Mouse (Mus musculus) splenic B cell, adult 2 months (primary cell): ENCODE measurements around the gene Ift57.

Experiments used
- DNase-seq: peaks from one replicate; pipeline ENCODE4 v3.0.0-alpha.2; 2011; ENCODE audit warnings: low read depth, low spot score
- H3K27me3 ChIP-seq: 2 replicates; pipeline ENCODE4 v1.6.1; 2012; ENCODE audit warnings: mild to moderate bottlenecking, low read length, moderate library complexity, mixed read lengths; ENCODE audit not compliant: control insufficient read depth, poor library complexity, insufficient read depth, severe bottlenecking
- H3K36me3 ChIP-seq: 2 replicates; pipeline ENCODE4 v1.6.1; 2012; ENCODE audit warnings: mild to moderate bottlenecking, low read length, moderate library complexity, mixed read lengths; ENCODE audit not compliant: control insufficient read depth, poor library complexity, insufficient read depth, severe bottlenecking

Ift57 gene

DNA sequence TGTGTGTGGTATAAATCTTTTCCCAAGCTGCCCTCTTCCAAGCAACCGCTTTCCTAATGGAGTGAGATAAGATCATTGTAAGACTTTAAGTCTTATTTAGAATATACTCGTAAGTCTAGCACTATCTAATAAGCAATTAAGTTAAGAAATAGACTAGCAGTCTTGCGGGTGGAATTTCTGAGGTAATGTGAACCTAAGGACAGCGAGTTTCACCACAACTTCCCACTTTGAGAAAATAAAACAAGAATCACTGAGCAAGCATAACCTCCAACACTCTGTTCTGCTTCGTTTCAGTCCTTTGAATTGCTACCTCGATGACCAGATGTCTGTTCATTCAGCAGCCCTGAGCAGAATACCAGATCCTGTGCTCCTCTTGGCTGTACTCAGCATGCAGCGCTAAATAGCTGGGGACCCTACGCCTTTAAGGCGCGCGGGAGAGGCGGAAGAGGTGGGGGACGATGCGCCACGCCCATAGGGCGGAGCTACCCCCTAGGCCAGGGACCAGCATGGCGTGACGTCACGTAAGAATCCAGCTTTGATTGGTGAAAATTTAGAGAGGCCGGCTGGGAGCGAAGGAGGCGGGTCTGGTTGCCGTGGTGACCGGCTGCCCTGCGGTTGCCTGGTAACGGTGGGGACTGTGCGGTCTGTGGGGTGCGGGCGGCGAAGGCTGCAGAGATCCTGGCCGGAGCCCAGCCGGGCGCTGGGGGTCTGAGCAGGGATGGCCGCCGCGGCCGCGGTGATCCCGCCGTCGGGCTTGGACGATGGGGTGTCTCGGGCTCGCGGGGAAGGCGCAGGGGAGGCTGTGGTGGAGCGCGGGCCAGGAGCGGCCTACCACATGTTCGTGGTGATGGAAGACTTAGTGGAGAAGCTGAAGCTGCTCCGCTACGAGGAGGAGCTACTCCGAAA lies at the start of gene Ift57:
Ift57 (plus strand) TSS at position 614 of the 906 bp plus-strand sequence.
- peak; percentile 99 for DNase-seq
- Histone ChIP-seq H3K36me3 (no peaks in the 10 kb centered on the region), H3K27me3 (no peaks in the 10 kb centered on the region)

DNA sequence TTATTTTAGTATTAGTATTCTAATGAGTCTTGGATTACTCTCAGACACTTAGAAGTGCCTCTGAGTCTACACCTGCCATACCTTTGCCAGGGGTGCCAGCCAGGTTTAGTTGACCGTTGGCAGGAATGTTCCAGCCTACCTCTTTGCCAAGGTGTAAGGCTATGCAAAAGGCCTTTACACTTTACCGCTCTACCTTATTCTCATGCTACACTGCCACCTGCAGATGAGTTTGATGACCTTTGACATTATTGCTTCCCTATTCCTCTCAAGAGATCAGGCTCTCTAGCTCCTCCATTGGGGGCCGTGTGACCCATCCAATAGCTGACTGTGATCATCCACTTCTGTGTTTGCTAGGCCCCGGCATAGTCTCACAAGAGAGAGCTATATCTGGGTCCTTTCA lies 41.9 kb upstream of the Ift57 start:
- no peaks in the 10 kb centered on the region for H3K36me3 ChIP-seq
- peak; percentile 2 for DNase-seq
- H3K27me3 ChIP-seq: no peaks in the 10 kb centered on the region; the same call in 1 of the 2 replicates

DNA sequence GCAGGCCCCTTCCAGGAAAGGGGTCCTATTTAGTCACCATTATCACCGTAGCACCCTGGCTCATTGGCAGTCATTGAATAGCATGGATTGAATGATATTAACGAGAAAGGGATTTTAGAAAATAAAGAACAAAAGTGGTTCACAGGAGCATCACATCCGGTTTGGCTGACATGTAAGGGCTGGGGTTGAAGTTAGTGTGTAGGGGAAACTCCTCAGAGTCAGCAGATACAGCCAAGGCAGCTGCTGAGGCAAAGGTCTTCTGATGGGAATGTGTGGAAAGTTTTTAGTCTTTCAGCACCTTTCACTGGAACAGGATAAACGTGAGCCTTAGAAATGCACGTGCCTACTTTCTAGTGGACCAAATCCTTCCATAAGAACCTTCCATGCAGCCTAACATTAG lies 41.0 kb upstream of the Ift57 start:
- no peak for DNase-seq
- H3K36me3 ChIP-seq: no peaks in the 10 kb centered on the region

DNA sequence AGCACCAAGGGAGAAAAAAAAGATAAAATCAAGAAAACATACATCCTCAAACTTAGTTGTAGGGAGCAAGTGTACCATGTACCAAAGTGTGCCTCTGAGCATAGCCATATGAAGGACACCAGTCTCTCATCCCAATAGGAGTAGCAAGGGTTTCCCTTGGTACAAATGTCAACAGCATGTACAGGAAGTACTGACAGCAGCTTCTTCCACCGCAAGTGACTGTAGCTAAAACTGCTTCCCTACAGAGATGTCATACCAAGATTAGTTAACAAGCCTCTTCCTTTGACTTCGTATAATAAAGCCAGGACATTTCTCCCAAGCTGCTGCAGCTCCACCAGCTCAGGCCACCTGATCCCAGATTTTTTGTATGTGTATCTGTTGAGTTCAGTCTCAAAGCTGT lies 39.9 kb upstream of the Ift57 start:
- Histone ChIP-seq H3K36me3 (no peaks in the 10 kb centered on the region), H3K27me3 (no peaks in the 10 kb centered on the region; the same call in 1 of the 2 replicates)
- no peak for DNase-seq

More for the DNA sequence above, 41.0 kb upstream of the Ift57 start:
- H3K27me3 ChIP-seq: no peaks in the 10 kb centered on the region; the same call in 1 of the 2 replicates

DNA sequence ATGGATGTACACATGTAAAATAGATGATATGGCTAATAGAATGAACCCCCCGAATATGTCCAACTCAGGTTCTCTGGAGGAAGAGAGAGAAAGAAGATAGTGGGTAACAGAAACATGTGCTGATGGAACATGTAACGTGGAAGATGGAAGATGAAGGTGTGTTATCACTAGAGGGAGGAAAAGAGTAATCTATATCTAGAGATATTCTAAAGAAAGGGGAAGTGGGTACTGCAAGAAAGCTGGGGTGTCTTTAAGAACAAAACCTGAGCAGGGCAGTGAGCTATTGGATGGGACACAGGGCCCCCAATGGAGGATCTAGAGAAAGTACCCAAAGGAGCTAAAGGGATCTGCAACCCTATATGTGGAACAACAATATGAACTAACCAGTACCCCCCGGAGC lies 38.9 kb upstream of the Ift57 start:
- peak; percentile 47 for DNase-seq
- Histone ChIP-seq H3K27me3 (no peaks in the 10 kb centered on the region; the same call in 1 of the 2 replicates), H3K36me3 (no peaks in the 10 kb centered on the region)

DNA sequence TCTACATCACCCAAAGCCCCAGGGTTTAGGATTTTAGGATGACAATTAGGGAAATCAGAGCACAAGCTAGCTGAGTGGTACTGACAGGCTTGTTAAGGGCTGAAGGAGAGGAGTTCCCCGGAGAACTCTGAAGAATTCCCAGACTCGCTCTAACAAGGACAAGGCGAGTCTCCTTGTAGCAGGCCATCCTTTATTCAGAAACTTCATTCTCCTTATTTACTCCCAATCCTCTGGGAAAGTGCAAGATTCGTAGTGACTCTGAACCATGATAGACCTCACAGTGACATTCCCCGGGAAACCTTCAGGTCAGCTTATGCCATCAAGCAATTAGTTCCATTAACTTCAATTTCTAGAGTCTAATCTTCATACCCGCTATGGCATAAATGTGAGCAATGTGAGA lies 36.8 kb upstream of the Ift57 start:
- no peak for DNase-seq
- H3K27me3 ChIP-seq: no peaks in the 10 kb centered on the region; the same call in 1 of the 2 replicates
- H3K36me3 ChIP-seq: no peaks in the 10 kb centered on the region

DNA sequence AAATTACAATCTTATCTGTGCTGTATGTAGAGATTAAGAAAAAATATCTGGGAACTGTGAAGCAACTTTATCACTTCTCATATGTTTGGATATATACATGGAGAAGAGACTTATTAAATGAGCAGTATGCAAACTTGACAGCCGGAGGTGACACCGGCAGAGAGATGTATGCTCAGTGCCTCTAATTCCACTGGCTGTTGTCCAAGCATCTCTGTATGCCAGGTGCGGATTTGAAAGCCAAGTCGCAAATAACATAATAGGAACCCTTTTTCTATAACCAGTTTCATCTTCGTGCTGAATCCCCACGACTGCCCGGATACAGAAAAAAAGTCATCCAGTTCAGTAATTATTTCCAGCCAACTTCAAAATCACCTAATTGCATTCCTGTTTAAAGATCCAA lies 34.4 kb upstream of the Ift57 start:
- no peak for DNase-seq
- no peaks in the 10 kb centered on the region; the same call in 1 of the 2 replicates for H3K27me3 ChIP-seq
- H3K36me3 ChIP-seq: no peaks in the 10 kb centered on the region

DNA sequence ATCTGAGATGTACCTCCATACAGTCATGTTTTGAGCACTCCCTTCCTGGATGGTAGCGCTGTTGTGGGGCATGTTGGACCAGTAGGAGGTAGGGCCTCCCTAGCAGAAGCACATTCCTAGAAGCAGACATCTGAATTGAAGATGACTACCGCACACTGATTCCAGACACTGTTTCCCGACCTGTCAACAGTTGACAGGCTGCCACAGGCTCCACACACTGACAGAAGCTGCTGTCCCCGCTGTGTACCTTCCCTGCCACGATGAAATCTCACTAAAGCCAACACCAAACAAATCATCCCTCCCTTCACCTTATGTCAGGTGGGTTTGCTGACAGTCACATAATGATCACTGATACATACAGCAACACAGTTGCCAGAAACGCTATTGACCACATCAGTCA lies 19.4 kb upstream of the Ift57 start:
- no peak for DNase-seq

DNA sequence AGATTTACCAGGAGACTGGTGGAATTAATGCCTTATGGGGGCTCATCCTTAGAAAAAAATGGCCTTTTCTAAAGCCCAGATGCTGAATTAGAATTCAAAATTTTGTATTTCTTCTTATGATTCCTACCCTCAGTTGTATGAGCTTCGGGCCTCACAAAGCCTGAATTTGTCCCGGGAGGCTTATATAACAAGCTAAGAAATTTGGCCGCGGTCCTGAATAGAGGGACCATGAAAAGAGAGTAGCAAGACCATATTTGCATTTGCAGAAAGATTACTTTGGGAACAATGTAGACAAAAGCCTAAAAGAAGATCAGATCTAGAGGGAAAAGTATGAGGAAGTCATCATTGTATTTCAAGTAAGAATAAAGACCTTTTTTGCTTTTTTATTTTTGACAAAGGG lies 14.1 kb upstream of the Ift57 start:
- H3K36me3 ChIP-seq: no peaks in the 10 kb centered on the region
- DNase-seq: no peak

More for the DNA sequence above, 19.4 kb upstream of the Ift57 start:
- Histone ChIP-seq H3K27me3 (no peaks in the 10 kb centered on the region), H3K36me3 (no peaks in the 10 kb centered on the region)

DNA sequence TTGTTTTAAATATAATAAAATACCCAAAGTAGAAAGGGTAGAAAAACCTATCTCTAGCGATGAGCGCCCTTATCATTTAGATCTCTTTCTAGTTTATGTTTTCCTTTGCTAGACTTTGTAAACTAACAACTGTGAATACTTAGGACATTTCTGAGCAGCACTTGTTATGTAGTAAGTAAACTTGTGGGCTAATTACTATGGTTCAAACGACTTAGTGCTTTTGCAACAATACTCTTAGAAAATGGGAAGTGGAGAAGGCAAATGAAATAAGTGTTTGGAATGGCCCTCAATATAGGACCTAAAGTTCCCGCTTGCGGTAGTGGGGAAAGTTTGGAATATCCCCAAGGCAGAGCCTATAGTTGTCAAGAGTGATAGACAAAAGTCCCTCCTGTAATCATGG lies 788 bp downstream of the Ift57 start:
- peak; percentile 6 for DNase-seq
- H3K27me3 ChIP-seq: no peaks in the 10 kb centered on the region
- no peaks in the 10 kb centered on the region for H3K36me3 ChIP-seq

More for the DNA sequence above, 14.1 kb upstream of the Ift57 start:
- no peaks in the 10 kb centered on the region for H3K27me3 ChIP-seq

DNA sequence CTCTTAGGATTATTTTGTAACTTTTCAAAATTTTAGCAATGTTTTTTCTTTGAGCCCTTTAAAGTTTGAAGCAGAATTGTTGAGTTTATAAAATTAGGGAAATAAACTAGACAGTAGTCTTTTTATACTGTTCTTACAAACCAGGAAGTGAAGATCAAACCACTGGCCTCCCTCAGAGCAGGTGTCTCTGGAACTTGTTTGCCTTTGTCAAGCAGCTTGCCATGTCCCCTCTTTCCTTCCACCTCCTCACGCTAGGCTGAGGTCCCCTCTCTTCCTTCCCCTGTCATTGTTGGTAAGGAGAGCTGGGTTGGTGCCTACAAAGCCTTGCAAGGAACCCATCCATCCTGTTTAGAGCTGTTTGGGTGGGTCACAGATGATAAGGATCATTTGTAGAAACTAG lies 9.0 kb downstream of the Ift57 start:
- DNase-seq: peak; percentile 26
- H3K36me3 ChIP-seq: no peaks in the 10 kb centered on the region
- no peaks in the 10 kb centered on the region for H3K27me3 ChIP-seq

DNA sequence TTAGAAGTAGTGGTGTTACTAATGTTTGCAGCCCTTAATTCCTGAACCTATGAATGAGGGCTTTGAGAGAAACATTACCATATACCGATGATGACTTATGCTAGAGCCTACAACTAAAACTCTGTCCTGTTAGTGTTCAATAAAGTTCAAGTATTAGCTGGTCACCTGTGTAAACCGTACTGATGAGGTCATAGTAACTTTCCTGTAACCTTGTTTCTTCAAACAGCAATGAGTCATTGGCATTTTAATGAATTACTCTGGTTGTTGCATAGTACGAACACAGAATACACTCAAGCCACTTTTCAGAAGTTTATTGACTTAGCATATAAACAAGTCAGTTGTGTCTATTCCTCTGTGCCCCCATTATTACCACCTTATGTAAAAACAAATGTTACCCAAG lies 11.2 kb downstream of the Ift57 start:
- Histone ChIP-seq H3K36me3 (no peaks in the 10 kb centered on the region), H3K27me3 (no peaks in the 10 kb centered on the region)
- DNase-seq: no peak

DNA sequence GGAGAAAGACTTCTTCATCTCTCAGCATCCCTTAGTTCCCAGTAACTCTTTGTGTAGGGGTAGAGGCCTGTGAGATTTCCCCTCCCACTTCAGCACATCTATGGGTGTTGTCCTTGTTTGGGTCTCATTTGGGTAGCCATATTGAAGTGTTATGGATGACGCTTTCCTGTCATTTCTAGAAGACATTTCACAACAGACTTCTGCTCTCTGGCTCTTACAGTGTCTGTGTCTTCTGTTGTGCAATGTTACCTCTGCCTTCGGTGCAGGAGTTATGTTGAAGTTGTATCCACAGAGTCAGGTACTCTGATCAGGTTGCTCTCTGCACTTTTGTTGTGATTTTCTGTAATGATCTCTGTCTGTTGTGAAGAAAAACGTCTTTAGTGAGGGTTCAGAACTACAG lies 14.3 kb downstream of the Ift57 start:
- DNase-seq: no peak
- no peaks in the 10 kb centered on the region for H3K27me3 ChIP-seq
- H3K36me3 ChIP-seq: no peaks in the 10 kb centered on the region

DNA sequence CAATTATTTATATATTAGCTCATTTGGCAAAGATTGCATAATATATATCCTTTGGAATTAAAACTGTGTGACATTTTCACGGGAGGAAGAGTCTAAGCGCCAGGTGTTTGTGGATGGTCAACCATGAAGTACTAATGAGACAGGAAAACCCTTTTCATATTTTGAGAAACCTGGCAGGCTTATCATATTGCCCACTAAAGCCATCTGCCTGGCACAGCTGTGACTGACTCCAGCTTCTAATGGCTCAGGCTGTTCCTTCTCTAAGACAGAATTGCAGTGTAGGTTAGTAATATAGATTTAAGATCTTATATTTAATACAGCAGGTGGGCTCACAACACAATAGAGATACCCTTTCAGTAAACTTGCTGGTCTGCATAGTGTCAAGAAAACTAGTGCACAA lies 21.6 kb downstream of the Ift57 start:
- no peak for DNase-seq
- Histone ChIP-seq H3K27me3 (no peaks in the 10 kb centered on the region), H3K36me3 (no peaks in the 10 kb centered on the region)

DNA sequence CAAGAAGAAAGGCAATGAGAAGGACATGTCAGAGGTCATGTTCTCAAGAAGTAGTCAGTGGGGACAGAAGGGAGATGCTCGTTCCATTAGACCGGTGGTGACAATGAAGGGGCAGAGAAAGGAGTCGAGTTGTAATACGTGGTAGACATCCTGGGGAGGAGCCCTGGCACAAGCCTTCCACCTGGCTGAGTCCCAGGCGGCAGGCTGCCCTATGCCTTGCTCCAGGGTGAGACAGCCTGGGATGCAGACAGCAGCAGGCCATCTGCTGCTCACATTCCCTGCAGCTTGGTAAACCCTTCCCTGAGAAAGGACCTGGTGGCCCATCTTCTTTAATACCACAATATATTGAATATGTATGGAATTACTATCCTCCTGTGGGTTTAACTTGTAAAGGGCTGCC lies 22.6 kb downstream of the Ift57 start:
- Histone ChIP-seq H3K27me3 (no peaks in the 10 kb centered on the region), H3K36me3 (no peaks in the 10 kb centered on the region)

More for the DNA sequence above, 22.6 kb downstream of the Ift57 start:
- no peak for DNase-seq
